Mouse (Mus musculus) skeletal muscle tissue, postnatal 0 days (tissue): ENCODE results near the gene Samd10. TPM values are rescaled to one million over a fixed set of nuclear protein-coding genes. Genes with fewer than 3 reads are reported as not detected.

Experiments used
- microRNA-seq, 2 experiments: library from miRNA; unstranded; fragments of <30 nt; microRNA quantifications; one replicate each; pipeline ENCODE4; 2016
- polyA plus RNA-seq: library from polyadenylated mRNA; unstranded; fragments of >200 nt; fragmentation: Nextera tagmentation; extraction: Ambion mirVana; gene quantifications from 2 replicates; pipeline ENCODE4 v1.2.1, GENCODE M21; 2015

Gene Samd10
- 2.4 and 2.5 TPM in 2 replicates for polyA plus RNA-seq

GRCm38 (mm10) chr2:181598454-181599351 is at the start of gene Samd10:
Gene Samd10, minus strand, starts transcription at chr2:181599212.

GRCm38 (mm10) chr2:181592231-181593041 is 6.6 kb downstream of the Samd10 start, which contains the start of gene Zfp512b:
Gene Zfp512b, minus strand, starts transcription at chr2:181592803.

GRCm38 (mm10) chr2:181591528-181592085 is 7.4 kb downstream of the Samd10 start, which contains the start of gene Prpf6:
Gene Prpf6, plus strand, starts transcription at chr2:181591868.

DNA sequence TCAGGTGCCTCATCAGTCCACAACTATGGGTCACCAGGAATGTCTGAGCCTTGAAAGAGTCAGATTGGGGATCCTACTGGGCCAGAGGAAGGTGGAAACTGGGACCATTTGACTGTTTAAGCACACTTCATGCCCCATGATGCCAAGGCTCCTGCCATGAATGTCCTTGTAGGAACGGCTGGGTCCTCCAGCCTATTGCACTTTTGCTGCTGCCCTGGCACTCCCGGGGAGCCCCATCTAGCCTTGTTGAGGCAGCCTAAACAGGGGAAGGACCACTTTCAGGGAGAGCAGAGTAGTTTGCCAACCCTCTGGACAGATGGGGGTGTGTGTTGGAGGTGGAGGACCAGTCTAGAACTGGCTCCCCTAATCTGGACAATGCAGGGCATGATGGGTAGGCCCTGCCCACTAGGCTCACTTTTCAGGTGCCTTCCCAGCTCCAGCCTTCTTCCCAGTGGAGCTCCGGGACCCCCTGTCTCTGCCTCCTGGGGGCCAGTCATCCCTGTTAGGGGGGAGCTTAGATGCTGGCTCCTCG is 14.5 kb downstream of the Samd10 start, which contains the start of gene Uckl1:
Gene Uckl1 (minus strand): TSS at position 482 of the 532 bp plus-strand sequence.

Small RNAs within 50 kb of the gene (microRNA-seq; reads per million reads assigned to microRNA genes)
- 0 to 0.10 reads per million in 2 experiments for gene Mir7006

Other genes starting within 250 kb of the Samd10 start
- gene Zgpat, start 234.3 kb downstream of the Samd10 start, polyA plus RNA-seq: 21.8 and 22.9 TPM in 2 replicates
- 38.2 and 40.4 TPM in 2 replicates for gene Arfrp1, start 233.8 kb downstream of the Samd10 start, polyA plus RNA-seq
- gene Lime1, start 219.1 kb downstream of the Samd10 start, polyA plus RNA-seq: 7.3 and 8.7 TPM in 2 replicates
- gene Zbtb46, start 139.8 kb downstream of the Samd10 start, polyA plus RNA-seq: 5.7 and 6.2 TPM in 2 replicates
- gene Abhd16b, start 106.0 kb downstream of the Samd10 start, polyA plus RNA-seq: 0.18 and 0.28 TPM in 2 replicates
- gene Tpd52l2, start 102.1 kb downstream of the Samd10 start, polyA plus RNA-seq: 111 and 112 TPM in 2 replicates
- gene Dnajc5, start 78.7 kb downstream of the Samd10 start, polyA plus RNA-seq: 67.9 and 68.2 TPM in 2 replicates
- 47.7 and 48.8 TPM in 2 replicates for gene Uckl1, start 14.3 kb downstream of the Samd10 start, polyA plus RNA-seq
- gene Prpf6, start 7.3 kb downstream of the Samd10 start, polyA plus RNA-seq: 34.5 and 34.7 TPM in 2 replicates
- gene Zfp512b, start 6.4 kb downstream of the Samd10 start, polyA plus RNA-seq: 17.3 and 20.1 TPM in 2 replicates
- not detected in 2 replicates for gene Gm29797, start 57.8 kb upstream of the Samd10 start, polyA plus RNA-seq
- 37.8 and 41.7 TPM in 2 replicates for gene Sox18, start 72.4 kb upstream of the Samd10 start, polyA plus RNA-seq
- 8.4 and 10.0 TPM in 2 replicates for gene Tcea2, start 81.1 kb upstream of the Samd10 start, polyA plus RNA-seq
- gene Rgs19, start 94.8 kb upstream of the Samd10 start, polyA plus RNA-seq: 16.7 and 22.8 TPM in 2 replicates
- gene Lkaaear1, start 99.2 kb upstream of the Samd10 start, polyA plus RNA-seq: not detected in 2 replicates
- 0.14 and 0.18 TPM in 2 replicates for gene Oprl1, start 115.8 kb upstream of the Samd10 start, polyA plus RNA-seq
- not detected in 2 replicates for gene Myt1, start 164.1 kb upstream of the Samd10 start, polyA plus RNA-seq
- 19.9 and 24.4 TPM in 2 replicates for gene Pcmtd2, start 238.6 kb upstream of the Samd10 start, polyA plus RNA-seq